Mouse (Mus musculus) forebrain, embryonic 10.5 days (tissue): ENCODE results near the gene Bex6. TPM values are rescaled to one million over a fixed set of nuclear protein-coding genes. Genes with fewer than 3 reads are reported as not detected.
"Not testable (repeated sequence)": the region's sequence is repeated elsewhere in the genome, so short reads cannot be mapped to it uniquely, and the experiment has no call there.

Experiments
- DNase-seq: peaks from one replicate; pipeline ENCODE4 v3.0.0-alpha.2; 2017; ENCODE audit warnings: low spot score; ENCODE audit errors: extremely low spot score
- H3K27ac ChIP-seq: fragments of 300-500 bp; sonication (generic); 2 replicates; pipeline ENCODE4 v1.5.1; 2016; ENCODE audit warnings: mild to moderate bottlenecking
- H3K27me3 ChIP-seq: fragments of 300-500 bp; sonication (generic); 2 replicates; pipeline ENCODE4 v1.6.1; 2016; ENCODE audit warnings: mild to moderate bottlenecking; ENCODE audit not compliant: poor library complexity, severe bottlenecking
- H3K36me3 ChIP-seq: fragments of 300-500 bp; sonication (generic); replicated peaks from 2 replicates; pipeline ENCODE4 v1.6.1; 2016; ENCODE audit warnings: mild to moderate bottlenecking, moderate library complexity
- H3K4me1 ChIP-seq: fragments of 300-500 bp; sonication (generic); 2 replicates; pipeline ENCODE4 v1.6.1; 2016
- H3K4me3 ChIP-seq: fragments of 300-500 bp; sonication (generic); 2 replicates; pipeline ENCODE4 v1.5.1; 2016; ENCODE audit warnings: mild to moderate bottlenecking, moderate library complexity
- H3K9me3 ChIP-seq: fragments of 300-500 bp; sonication (generic); 2 replicates; pipeline ENCODE4 v1.6.1; 2016; ENCODE audit warnings: mild to moderate bottlenecking, moderate library complexity
- WGBS: fragments of 180-500 bp; shearing (Covaris S2); methylation state at CpG from one replicate; pipeline ENCODE4 v1.1.7; 2016; 5-methylcytosine and 5-hydroxymethylcytosine counted together
- polyA plus RNA-seq: library from polyadenylated mRNA; unstranded; fragments of >200 nt; fragmentation: Nextera tagmentation; extraction: Ambion mirVana; gene quantifications from 2 replicates; pipeline ENCODE4 v1.2.1, GENCODE M21; 2016

Bex6 gene
- polyA plus RNA-seq, 1 experiment from 2014 or later: 0.62 TPM

- DNase-seq: no peak
- WGBS: 95% methylated on average over 5 of the region's 5 CpGs
- no peaks in the 10 kb centered on the region for H3K27me3 ChIP-seq
- H3K27ac ChIP-seq: no peak overlapping the region
- peaks cover 3% of the 10 kb centered on the region for H3K4me1 ChIP-seq
- H3K9me3 ChIP-seq: no peaks in the 10 kb centered on the region
- no peaks in the 10 kb centered on the region for H3K36me3 ChIP-seq
- H3K4me3 ChIP-seq: no peak overlapping the region
Observed at GRCm38 (mm10) chr16:32186056-32186455, 6.4 kb downstream of the Bex6 start.

GRCm38 (mm10) chr16:32189109-32189508 is 9.5 kb downstream of the Bex6 start:
- Histone ChIP-seq H3K4me1 (peaks cover 3% of the 10 kb centered on the region), H3K27ac (no peak overlapping the region), H3K27me3 (no peaks in the 10 kb centered on the region), H3K4me3 (no peak overlapping the region), H3K9me3 (0 out of 2 replicates have a peak, but pooled peaks cover 3% of the 10 kb centered on the region), H3K36me3 (no peaks in the 10 kb centered on the region)
- WGBS: 78% methylated on average over 6 of the region's 6 CpGs
- DNase-seq: no peak

- 51% methylated on average over 12 of the region's 12 CpGs for WGBS
- Histone ChIP-seq H3K27ac (no peak overlapping the region), H3K4me3 (no peak overlapping the region), H3K9me3 (0 out of 2 replicates have a peak, but pooled peaks cover 3% of the 10 kb centered on the region), H3K27me3 (no peaks in the 10 kb centered on the region), H3K4me1 (peaks cover 3% of the 10 kb centered on the region), H3K36me3 (no peaks in the 10 kb centered on the region)
- DNase-seq: no peak
Observed at GRCm38 (mm10) chr16:32190011-32190441, 10.4 kb downstream of the Bex6 start.

- Histone ChIP-seq H3K4me1 (peaks cover 14% of the 10 kb centered on the region), H3K4me3 (peak overlapping the region; percentile 0), H3K27ac (peak overlapping the region; percentile 66), H3K36me3 (no peaks in the 10 kb centered on the region), H3K9me3 (peaks cover 6% of the 10 kb centered on the region; the same call in 1 of the 2 replicates), H3K27me3 (no peaks in the 10 kb centered on the region)
- DNase-seq: peak; percentile 35
- 64% methylated on average over 21 of the region's 21 CpGs for WGBS
Observed at GRCm38 (mm10) chr16:32200256-32201003, 20.8 kb downstream of the Bex6 start.

GRCm38 (mm10) chr16:32201004-32201325 is 21.3 kb downstream of the Bex6 start:
- no peaks in the 10 kb centered on the region for H3K36me3 ChIP-seq
- peaks cover 6% of the 10 kb centered on the region; the same call in 1 of the 2 replicates for H3K9me3 ChIP-seq
- peak overlapping the region; percentile 66 for H3K27ac ChIP-seq
- 63% methylated on average over 9 of the region's 9 CpGs for WGBS
- H3K4me3 ChIP-seq: peak overlapping the region; percentile 0; the same call in 1 of the 2 replicates
- peaks cover 14% of the 10 kb centered on the region for H3K4me1 ChIP-seq
- peak; percentile 22 for DNase-seq
- no peaks in the 10 kb centered on the region for H3K27me3 ChIP-seq

GRCm38 (mm10) chr16:32202681-32203080 is 23.1 kb downstream of the Bex6 start:
- DNase-seq: peak; percentile 18
- H3K4me3 ChIP-seq: no peak overlapping the region
- no peaks in the 10 kb centered on the region for H3K27me3 ChIP-seq
- no peak overlapping the region for H3K27ac ChIP-seq
- H3K9me3 ChIP-seq: peaks cover 6% of the 10 kb centered on the region; the same call in 1 of the 2 replicates
- peaks cover 14% of the 10 kb centered on the region for H3K4me1 ChIP-seq
- WGBS: 83% methylated on average over 6 of the region's 6 CpGs
- no peaks in the 10 kb centered on the region for H3K36me3 ChIP-seq

- no peak overlapping the region for H3K4me3 ChIP-seq
- no peaks in the 10 kb centered on the region for H3K36me3 ChIP-seq
- H3K9me3 ChIP-seq: peaks cover 21% of the 10 kb centered on the region
- no peaks in the 10 kb centered on the region for H3K27me3 ChIP-seq
- no peak for DNase-seq
- 72% methylated on average over 3 of the region's 3 CpGs for WGBS
- H3K27ac ChIP-seq: no peak overlapping the region
- H3K4me1 ChIP-seq: peaks cover 14% of the 10 kb centered on the region
Observed at GRCm38 (mm10) chr16:32204902-32205301, 25.3 kb downstream of the Bex6 start.

- no peak for DNase-seq
- H3K36me3 ChIP-seq: no peaks in the 10 kb centered on the region
- H3K27ac ChIP-seq: no peak overlapping the region
- no peak overlapping the region for H3K4me3 ChIP-seq
- H3K4me1 ChIP-seq: no peaks in the 10 kb centered on the region
- H3K9me3 ChIP-seq: peaks cover 11% of the 10 kb centered on the region
- H3K27me3 ChIP-seq: no peaks in the 10 kb centered on the region
Observed at GRCm38 (mm10) chr16:32214156-32214555, 34.5 kb downstream of the Bex6 start.

- Histone ChIP-seq H3K27me3 (no peaks in the 10 kb centered on the region), H3K9me3 (peaks cover 3% of the 10 kb centered on the region; the same call in 1 of the 2 replicates), H3K27ac (no peak overlapping the region), H3K4me1 (no peaks in the 10 kb centered on the region), H3K4me3 (no peak overlapping the region), H3K36me3 (no peaks in the 10 kb centered on the region)
- WGBS: 83% methylated on average over 17 of the region's 17 CpGs
- no peak for DNase-seq
Observed at GRCm38 (mm10) chr16:32214804-32215576, 35.4 kb downstream of the Bex6 start.

GRCm38 (mm10) chr16:32221803-32222202 is 42.2 kb downstream of the Bex6 start:
- DNase-seq: no peak
- H3K4me1 ChIP-seq: no peaks in the 10 kb centered on the region
- 84% methylated on average over 4 of the region's 4 CpGs for WGBS
- no peak overlapping the region for H3K4me3 ChIP-seq
- no peaks in the 10 kb centered on the region for H3K27me3 ChIP-seq
- H3K27ac ChIP-seq: no peak overlapping the region
- H3K36me3 ChIP-seq: no peaks in the 10 kb centered on the region
- H3K9me3 ChIP-seq: no peaks in the 10 kb centered on the region

GRCm38 (mm10) chr16:32222399-32222798 is 42.8 kb downstream of the Bex6 start:
- no peak for DNase-seq
- H3K4me3 ChIP-seq: no peak overlapping the region
- H3K9me3 ChIP-seq: no peaks in the 10 kb centered on the region
- no peaks in the 10 kb centered on the region for H3K36me3 ChIP-seq
- no peaks in the 10 kb centered on the region for H3K4me1 ChIP-seq
- H3K27me3 ChIP-seq: no peaks in the 10 kb centered on the region
- no peak overlapping the region for H3K27ac ChIP-seq

GRCm38 (mm10) chr16:32232050-32232449 is 52.4 kb downstream of the Bex6 start:
- WGBS: 93% methylated on average over 3 of the region's 3 CpGs
- DNase-seq, H3K4me1 ChIP-seq, H3K27me3 ChIP-seq, H3K27ac ChIP-seq, H3K9me3 ChIP-seq, H3K4me3 ChIP-seq: not testable (repeated sequence)
- H3K36me3 ChIP-seq: peaks cover 68% of the 10 kb centered on the region
